Mouse (Mus musculus) heart, postnatal 0 days (tissue): ENCODE results near the gene St6gal1.

ENCODE experiments used
- CTCF ChIP-seq: IDR thresholded peaks from 2 replicates; pipeline ENCODE4 v1.5.1; 2016; ENCODE audit warnings: antibody characterized with exemption, control low read depth, low read depth
- EP300 ChIP-seq: IDR thresholded peaks from 2 replicates; pipeline ENCODE4 v1.6.1; 2016; ENCODE audit warnings: antibody characterized with exemption, low read depth

GRCm38 (mm10) chr16:23284470-23285394 is 60.2 kb downstream of the St6gal1 start:
- TF ChIP-seq CTCF, result no peak
- no peak for TF ChIP-seq EP300
